ENCODE assay signal across 8 mouse cellular contexts in genomic region chrX:59566017-59566679, GRCm38 (mm10). TPM values are rescaled to one million over a fixed set of nuclear protein-coding genes. Genes with fewer than 3 reads are reported as not detected.
DNase-seq lines count a peak whose midpoint lies in the region; ATAC-seq and TF ChIP-seq lines count a peak whose summit lies in the region.

No protein-coding gene starts in this region.

- ATAC-seq in heart, embryonic 11.5 days (replicated peaks; ENCODE audit: insufficient number of reproducible peaks, low FRiP score, low TSS enrichment) = peak; percentile 31; the same call in 1 of the 2 replicates
- ATAC-seq in embryonic facial prominence, embryonic 11.5 days (replicated peaks; ENCODE audit: insufficient number of reproducible peaks, low FRiP score, low TSS enrichment, low read depth) = peak; percentile 47; the same call in 1 of the 2 replicates
- ATAC-seq in hindbrain, embryonic 13.5 days (ENCODE audit: low FRiP score) = peak; percentile 67
- ATAC-seq in midbrain, embryonic 13.5 days = peak; percentile 74

- H3K4me1 ChIP-seq in heart, embryonic 11.5 days (ENCODE audit: control insufficient read depth, insufficient read depth, low read length) = no peaks in the 10 kb centered on the region
- H3K4me1 ChIP-seq in E14TG2a.4 (replicated peaks; ENCODE audit: low read depth, low read length) = peaks cover 8% of the 10 kb centered on the region; the same call in 1 of the 2 replicates
- no peaks in the 10 kb centered on the region for H3K4me1 ChIP-seq in embryonic facial prominence, embryonic 11.5 days (ENCODE audit: control insufficient read depth, insufficient read depth, low read length)
- H3K4me1 ChIP-seq in hindbrain, embryonic 13.5 days (replicated peaks) = peaks cover 4% of the 10 kb centered on the region; the same call in 1 of the 2 replicates
- no peaks in the 10 kb centered on the region for H3K4me1 ChIP-seq in midbrain, embryonic 13.5 days (replicated peaks)

- peak overlapping the region; percentile 71 for H3K4me2 ChIP-seq in heart, embryonic 11.5 days
- peak overlapping the region; percentile 71 for H3K4me2 ChIP-seq in embryonic facial prominence, embryonic 11.5 days (ENCODE audit: low read depth, low read length)
- H3K4me2 ChIP-seq in hindbrain, embryonic 13.5 days = peak overlapping the region; percentile 59
- peak overlapping the region; percentile 61 for H3K4me2 ChIP-seq in midbrain, embryonic 13.5 days (replicated peaks)

- H3K4me3 ChIP-seq in heart, embryonic 11.5 days (ENCODE audit: low read depth, low read length) = peak overlapping the region; percentile 50
- 0 out of 2 replicates have a peak overlapping the region, but pooled peaks have one; percentile 4 for H3K4me3 ChIP-seq in E14TG2a.4 (replicated peaks; ENCODE audit: low read length)
- H3K4me3 ChIP-seq in embryonic facial prominence, embryonic 11.5 days (ENCODE audit: low read depth, low read length) = peak overlapping the region; percentile 40; the same call in 1 of the 2 replicates
- H3K4me3 ChIP-seq in hindbrain, embryonic 13.5 days = peak overlapping the region; percentile 55
- H3K4me3 ChIP-seq in midbrain, embryonic 13.5 days (replicated peaks) = peak overlapping the region; percentile 55

- 22% methylated on average over 18 of the region's 18 CpGs for WGBS in heart, embryonic 11.5 days (ENCODE audit: insufficient replicate concordance)
- 24% methylated on average over 18 of the region's 18 CpGs for WGBS in embryonic facial prominence, embryonic 11.5 days
- 20% methylated on average over 18 of the region's 18 CpGs for WGBS in hindbrain, embryonic 13.5 days
- 37% methylated on average over 18 of the region's 18 CpGs for WGBS in midbrain, embryonic 13.5 days

- H3K27ac ChIP-seq in heart, embryonic 11.5 days (ENCODE audit: low read depth, low read length) = no peak overlapping the region
- no peak overlapping the region for H3K27ac ChIP-seq in embryonic facial prominence, embryonic 11.5 days (replicated peaks; ENCODE audit: low read depth, low read length)
- peak overlapping the region; percentile 86 for H3K27ac ChIP-seq in hindbrain, embryonic 13.5 days
- no peak overlapping the region; the same call in 1 of the 2 replicates for H3K27ac ChIP-seq in midbrain, embryonic 13.5 days

- no peaks in the 10 kb centered on the region for H3K9me3 ChIP-seq in heart, embryonic 11.5 days (replicated peaks; ENCODE audit: control insufficient read depth, low read length)
- H3K9me3 ChIP-seq in E14TG2a.4 (ENCODE audit: low read length) = peaks cover 6% of the 10 kb centered on the region; the same call in 1 of the 2 replicates
- H3K9me3 ChIP-seq in embryonic facial prominence, embryonic 11.5 days (replicated peaks; ENCODE audit: control insufficient read depth, low read length) = no peaks in the 10 kb centered on the region
- H3K9me3 ChIP-seq in hindbrain, embryonic 13.5 days = no peaks in the 10 kb centered on the region
- no peaks in the 10 kb centered on the region for H3K9me3 ChIP-seq in midbrain, embryonic 13.5 days

- H3K27me3 ChIP-seq in heart, embryonic 11.5 days (ENCODE audit: control insufficient read depth, insufficient read depth, low read length) = peaks cover 7% of the 10 kb centered on the region
- peaks cover 43% of the 10 kb centered on the region for H3K27me3 ChIP-seq in E14TG2a.4 (ENCODE audit: insufficient read depth, low read length)
- H3K27me3 ChIP-seq in embryonic facial prominence, embryonic 11.5 days (ENCODE audit: control insufficient read depth, insufficient read depth, low read length) = peaks cover 3% of the 10 kb centered on the region; the same call in 1 of the 2 replicates
- no peaks in the 10 kb centered on the region for H3K27me3 ChIP-seq in hindbrain, embryonic 13.5 days
- H3K27me3 ChIP-seq in midbrain, embryonic 13.5 days = 0 out of 2 replicates have a peak, but pooled peaks cover 6% of the 10 kb centered on the region

- no peak for DNase-seq in heart, postnatal 4 days
- DNase-seq in embryonic facial prominence, embryonic 11.5 days (ENCODE audit: low spot score) = peak; percentile 26
- peak; percentile 11 for DNase-seq in thymus, postnatal 25 days
- no peak for DNase-seq in testis, postnatal 10 days (ENCODE audit: low spot score)

- no peaks in the 10 kb centered on the region for H3K36me3 ChIP-seq in heart, embryonic 11.5 days (ENCODE audit: control insufficient read depth, insufficient read depth, low read length)
- H3K36me3 ChIP-seq in E14TG2a.4 (ENCODE audit: insufficient read depth, low read length) = no peaks in the 10 kb centered on the region
- H3K36me3 ChIP-seq in embryonic facial prominence, embryonic 11.5 days (replicated peaks; ENCODE audit: control insufficient read depth, insufficient read depth, low read depth, low read length) = no peaks in the 10 kb centered on the region
- H3K36me3 ChIP-seq in hindbrain, embryonic 13.5 days = no peaks in the 10 kb centered on the region
- no peaks in the 10 kb centered on the region for H3K36me3 ChIP-seq in midbrain, embryonic 13.5 days

- TF ChIP-seq CTCF in E14TG2a.4 (conservative IDR thresholded peaks at IDR 0.05; ENCODE audit: low read length) = no peak

- H3K9ac ChIP-seq in heart, embryonic 11.5 days (ENCODE audit: low read depth, low read length) = no peak overlapping the region
- H3K9ac ChIP-seq in embryonic facial prominence, embryonic 11.5 days (replicated peaks; ENCODE audit: low read length) = no peak overlapping the region
- peak overlapping the region; percentile 78 for H3K9ac ChIP-seq in hindbrain, embryonic 13.5 days
- peak overlapping the region; percentile 79 for H3K9ac ChIP-seq in midbrain, embryonic 13.5 days (replicated peaks)

RNA-seq across cellular contexts. Expression of gene Fgf13, which starts 1.7 kb away (rescaled TPM):
- polyA plus RNA-seq in heart, embryonic 11.5 days (2014; fragmentation: Nextera tagmentation; extraction: Ambion mirVana) = 36.8 and 48.7 TPM in 2 replicates
- 100 to 1,000 TPM; 124 to 144 TPM for total RNA-seq in heart, postnatal 4 days (2021)
- polyA plus RNA-seq in embryonic facial prominence, embryonic 11.5 days (2014; fragmentation: Nextera tagmentation; extraction: Ambion mirVana) = 26.7 and 34.1 TPM in 2 replicates
- 161 and 164 TPM in 2 replicates for polyA plus RNA-seq in hindbrain, embryonic 13.5 days (2015; fragmentation: Nextera tagmentation; extraction: Ambion mirVana)
- 93.7 and 106 TPM in 2 replicates for polyA plus RNA-seq in midbrain, embryonic 13.5 days (2015; fragmentation: Nextera tagmentation; extraction: Ambion mirVana)

Comparison
In these comparisons a context has a peak if more than half of its experiments do, and no peak if none do; other contexts are left out.
1. H3K4me3 ChIP-seq: peak in every context shown above with its lines; median percentile 55 in hindbrain, embryonic 13.5 days; 55 in midbrain, embryonic 13.5 days; 50 in heart, embryonic 11.5 days; 40 in embryonic facial prominence, embryonic 11.5 days; 4 in E14TG2a.4.
2. H3K9ac ChIP-seq: peak in hindbrain, embryonic 13.5 days (single experiment) and midbrain, embryonic 13.5 days (single experiment); none in heart, embryonic 11.5 days (single experiment) and embryonic facial prominence, embryonic 11.5 days (single experiment).
3. DNase-seq: peak in embryonic facial prominence, embryonic 11.5 days (single experiment) and thymus, postnatal 25 days (single experiment); none in heart, postnatal 4 days (single experiment) and testis, postnatal 10 days (single experiment).
4. Peak in every context shown above with its lines, with median percentiles within 50 percentile points of each other: ATAC-seq and H3K4me2 ChIP-seq.